Mouse (Mus musculus) bone marrow, adult 2 months (tissue): ENCODE data around the gene Axl. TPM values are rescaled to one million over a fixed set of nuclear protein-coding genes. Genes with fewer than 3 reads are reported as not detected.
A peak's percentile ranks its signal among the peaks of the same experiment; 100 is the strongest.

ENCODE experiments used
- H3K27ac ChIP-seq: fragments of 200-500 bp; 2 replicates; pipeline ENCODE4 v1.5.1; 2012; ENCODE audit warnings: low read depth, mild to moderate bottlenecking, control low read depth, inconsistent platforms, low read length; ENCODE audit not compliant: control insufficient read depth, poor library complexity, insufficient read depth
- H3K4me1 ChIP-seq: fragments of 200-500 bp; 2 replicates; pipeline ENCODE4 v1.6.1; 2011; ENCODE audit warnings: low read length; ENCODE audit not compliant: control insufficient read depth, insufficient read depth
- H3K4me3 ChIP-seq: fragments of 200-500 bp; replicated peaks from 2 replicates; pipeline ENCODE3; 2011; ENCODE audit warnings: mild to moderate bottlenecking, low read depth, low read length, control low read depth; ENCODE audit not compliant: control insufficient read depth
- CTCF ChIP-seq: fragments of 200-500 bp; IDR thresholded peaks from 2 replicates; pipeline ENCODE4 v1.5.1; 2011; ENCODE audit warnings: low read length, control low read depth; ENCODE audit not compliant: control insufficient read depth, insufficient read depth
- POLR2A ChIP-seq: fragments of 200-500 bp; IDR thresholded peaks from 2 replicates; pipeline ENCODE4 v1.6.1; 2011; ENCODE audit warnings: low read depth, mild to moderate bottlenecking, control low read depth, low read length, borderline replicate concordance; ENCODE audit not compliant: control insufficient read depth
- WGBS: fragments of 180-500 bp; shearing (Covaris S2); methylation state at CpG from one replicate; pipeline ENCODE4 v1.1.7; 2018; 5-methylcytosine and 5-hydroxymethylcytosine counted together
- polyA plus RNA-seq: library from polyadenylated mRNA; stranded (reverse); fragments of >200 nt; gene quantifications from 2 replicates; pipeline ENCODE4 v1.2.4, GENCODE M21; 2011; ENCODE audit warnings: low replicate concordance; ENCODE audit not compliant: missing spikeins, insufficient read depth, insufficient read length

The Axl gene
- polyA plus RNA-seq, 1 experiment = 37.6 TPM

DNA sequence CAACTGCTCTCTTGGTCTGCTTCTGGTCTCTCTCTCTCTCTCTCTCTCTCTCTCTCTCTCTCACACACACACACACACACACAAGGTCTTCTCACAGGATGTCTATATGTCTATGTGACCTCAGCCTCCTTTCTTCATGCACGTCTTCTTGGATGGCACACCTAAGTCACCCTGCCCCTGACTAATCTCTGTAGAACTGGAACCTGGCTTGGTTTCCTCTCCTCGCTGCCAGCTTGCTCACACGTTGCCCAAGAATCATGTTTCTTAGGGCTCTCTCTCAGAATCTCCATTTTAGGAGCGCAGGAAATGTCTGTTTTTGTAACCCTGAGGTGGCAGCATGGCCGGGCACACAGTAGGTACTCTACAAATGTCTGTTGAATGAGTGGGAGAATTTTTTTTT lies 8.5 kb downstream of the Axl start:
- Histone ChIP-seq H3K4me3 (no peak overlapping the region), H3K4me1 (peaks cover 3% of the 10 kb centered on the region; the same call in 1 of the 2 replicates), H3K27ac (no peak overlapping the region)
- 58% methylated on average over 5 of the region's 5 CpGs for WGBS
- TF ChIP-seq POLR2A = no peak
- no peak for TF ChIP-seq CTCF

GRCm38 (mm10) chr7:25768229-25768628 lies 20.3 kb downstream of the Axl start:
- H3K4me1 ChIP-seq = peaks cover 5% of the 10 kb centered on the region; the same call in 1 of the 2 replicates
- no peak overlapping the region for H3K4me3 ChIP-seq
- H3K27ac ChIP-seq = no peak overlapping the region
- TF ChIP-seq CTCF = no peak
- no peak for TF ChIP-seq POLR2A
- 76% methylated on average over 5 of the region's 5 CpGs for WGBS

DNA sequence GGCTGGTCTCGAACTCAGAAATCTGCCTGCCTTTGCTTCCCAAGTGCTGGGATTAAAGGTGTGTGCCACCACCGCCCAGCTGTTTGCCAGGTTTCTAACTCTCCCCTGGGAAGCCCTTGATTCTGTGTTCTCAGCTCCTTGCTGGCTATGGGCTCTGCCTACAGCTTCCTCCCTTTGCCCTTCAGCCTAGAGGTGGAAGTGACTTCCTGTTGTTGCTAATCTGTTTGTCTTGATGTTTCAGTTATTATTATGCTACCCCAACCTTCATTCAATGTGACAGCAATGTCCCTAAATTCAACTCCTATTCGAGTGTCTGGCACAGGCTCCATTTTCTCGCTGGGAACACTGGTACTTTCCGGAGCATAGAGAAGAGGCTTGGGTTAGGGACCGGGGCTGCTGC lies 22.4 kb downstream of the Axl start:
- WGBS = 76% methylated on average over 6 of the region's 6 CpGs
- TF ChIP-seq CTCF (no peak), POLR2A (no peak)
- Histone ChIP-seq H3K27ac (no peak overlapping the region), H3K4me1 (peaks cover 5% of the 10 kb centered on the region; the same call in 1 of the 2 replicates), H3K4me3 (no peak overlapping the region)

- Histone ChIP-seq H3K4me3 (no peak overlapping the region), H3K4me1 (peaks cover 5% of the 10 kb centered on the region; the same call in 1 of the 2 replicates), H3K27ac (no peak overlapping the region)
- WGBS = 60% methylated on average over 5 of the region's 5 CpGs
- TF ChIP-seq CTCF (no peak), POLR2A (no peak)
These were observed 24.3 kb downstream of the Axl start for GRCm38 (mm10) chr7:25764221-25764620.

GRCm38 (mm10) chr7:25763678-25764077 lies 24.8 kb downstream of the Axl start:
- Histone ChIP-seq H3K4me3 (no peak overlapping the region), H3K27ac (no peak overlapping the region), H3K4me1 (peaks cover 5% of the 10 kb centered on the region; the same call in 1 of the 2 replicates)
- WGBS = 68% methylated on average over 11 of the region's 11 CpGs
- TF ChIP-seq CTCF (no peak), POLR2A (no peak)

DNA sequence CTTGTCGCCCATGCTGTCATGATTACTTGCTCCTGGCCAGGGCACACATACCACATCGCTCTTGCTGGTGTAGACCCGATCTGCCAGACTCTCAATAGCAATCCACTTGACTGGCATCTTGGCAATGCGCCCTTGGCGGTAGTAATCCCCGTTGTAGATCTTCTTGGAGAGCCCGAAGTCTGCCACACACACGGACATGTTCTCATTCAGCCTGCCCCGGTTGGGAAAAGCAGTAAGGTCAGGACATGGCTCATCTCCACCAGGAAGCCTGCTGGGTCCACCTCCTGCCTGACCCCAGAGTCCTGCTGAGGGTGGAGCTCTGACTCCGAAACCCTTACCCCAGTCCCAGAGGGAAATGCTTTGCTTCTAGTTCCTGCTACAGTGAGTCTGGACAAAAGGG lies 27.2 kb downstream of the Axl start:
- TF ChIP-seq CTCF (no peak), POLR2A (no peak)
- no peak overlapping the region for H3K27ac ChIP-seq
- no peak overlapping the region for H3K4me3 ChIP-seq
- H3K4me1 ChIP-seq = peaks cover 2% of the 10 kb centered on the region; the same call in 1 of the 2 replicates
- WGBS = 69% methylated on average over 10 of the region's 10 CpGs

- peaks cover 2% of the 10 kb centered on the region; the same call in 1 of the 2 replicates for H3K4me1 ChIP-seq
- H3K4me3 ChIP-seq = peak overlapping the region; percentile 64
- TF ChIP-seq CTCF (peak; percentile 65), POLR2A (0 out of 2 replicates have a peak, but pooled peaks have one; percentile 42)
- H3K27ac ChIP-seq = peak overlapping the region; percentile 96
- WGBS = under 1% methylated on average over 18 of the region's 18 CpGs
These were observed 32.5 kb downstream of the Axl start for GRCm38 (mm10) chr7:25756011-25756410.

DNA sequence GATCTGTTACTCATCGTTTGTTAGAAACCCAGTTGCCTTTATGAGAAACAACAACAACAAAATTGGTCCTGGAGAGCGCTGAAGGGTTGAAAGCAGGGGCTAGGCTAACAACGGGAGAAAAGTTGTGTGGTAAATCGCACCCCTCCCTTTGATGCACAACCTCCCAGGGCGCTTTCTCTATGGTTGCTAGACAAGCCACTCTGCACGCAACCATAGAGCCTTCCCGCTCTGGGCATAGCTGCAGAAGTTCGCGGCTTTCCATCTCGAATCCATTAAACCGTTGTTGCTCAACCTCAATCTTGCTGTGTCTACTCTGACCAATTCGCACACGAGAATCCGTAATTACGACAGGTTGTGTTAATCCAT lies 33.1 kb downstream of the Axl start:
- WGBS = 0% methylated on average over 15 of the region's 15 CpGs
- peak overlapping the region; percentile 96 for H3K27ac ChIP-seq
- TF ChIP-seq CTCF (no peak), POLR2A (no peak)
- peak overlapping the region; percentile 64 for H3K4me3 ChIP-seq
- H3K4me1 ChIP-seq = peaks cover 2% of the 10 kb centered on the region; the same call in 1 of the 2 replicates
